Mouse (Mus musculus): ENCODE measurements around the gene Dok3.

GRCm38 (mm10) chr13:55502405-55502804 lies 26.7 kb downstream of the Dok3 start:
- TF ChIP-seq EP300 (IDR thresholded peaks at IDR 0.05; ENCODE audit: low read depth), result no peak
- TF ChIP-seq CTCF (IDR thresholded peaks at IDR 0.05; ENCODE audit: low read depth), result no peak

All from liver, postnatal 0 days (tissue).